Mouse (Mus musculus) hindbrain, embryonic 11.5 days (tissue): ENCODE measurements at regions not wholly inside any gene's neighbourhood (a gene's known extent, or its start where the extent isn't known, plus 50 kb on each side); places are given as distances from the start of the nearest gene placed in this dataset.

Source experiments
- ATAC-seq: fragments of 200-750 bp; cut with Nextera tagmentation; 2 replicates; pipeline ENCODE4 v1.8.0; 2017; ENCODE audit warnings: mild to moderate bottlenecking, moderate TSS enrichment, moderate library complexity; ENCODE audit not compliant: low FRiP score
- DNase-seq: peaks from one replicate; pipeline ENCODE4 v3.0.0-alpha.2; 2015; ENCODE audit warnings: low spot score
- H3K27ac ChIP-seq: fragments of 300-500 bp; sonication (generic); 2 replicates; pipeline ENCODE4 v1.5.1; 2014; ENCODE audit warnings: mild to moderate bottlenecking, low read depth, low read length
- H3K27me3 ChIP-seq: fragments of 300-500 bp; sonication (generic); 2 replicates; pipeline ENCODE4 v1.6.1; 2014; ENCODE audit warnings: mild to moderate bottlenecking, low read length, moderate library complexity, mixed read lengths; ENCODE audit not compliant: control insufficient read depth, insufficient read depth
- H3K36me3 ChIP-seq: fragments of 300-500 bp; sonication (generic); 2 replicates; pipeline ENCODE4 v1.6.1; 2014; ENCODE audit warnings: mild to moderate bottlenecking, low read length, moderate library complexity, mixed read lengths; ENCODE audit not compliant: control insufficient read depth, insufficient read depth
- H3K4me1 ChIP-seq: fragments of 300-500 bp; sonication (generic); replicated peaks from 2 replicates; pipeline ENCODE4 v1.6.1; 2014; ENCODE audit warnings: low read length, mixed read lengths; ENCODE audit not compliant: control insufficient read depth, insufficient read depth
- H3K4me2 ChIP-seq: fragments of 300-500 bp; sonication (generic); replicated peaks from 2 replicates; pipeline ENCODE4 v1.6.1; 2014; ENCODE audit warnings: mild to moderate bottlenecking, low read depth, low read length
- H3K4me3 ChIP-seq: fragments of 300-500 bp; sonication (generic); 2 replicates; pipeline ENCODE4 v1.5.1; 2014; ENCODE audit warnings: low read depth, low read length
- H3K9ac ChIP-seq: fragments of 300-500 bp; sonication (generic); 2 replicates; pipeline ENCODE4 v1.6.1; 2014; ENCODE audit warnings: low read depth, low read length
- H3K9me3 ChIP-seq: fragments of 300-500 bp; sonication (generic); 2 replicates; pipeline ENCODE4 v1.6.1; 2016; ENCODE audit warnings: low read length; ENCODE audit not compliant: control insufficient read depth
- WGBS: fragments of 180-500 bp; shearing (Covaris S2); extraction: QIAGEN DNeasy Blood & Tissue Kit; methylation state at CpG from one replicate; pipeline ENCODE4 v1.1.7; 2014; 5-methylcytosine and 5-hydroxymethylcytosine counted together

GRCm38 (mm10) chr9:83059083-83059482 lies 83.8 kb upstream of the Phip start:
- Histone ChIP-seq H3K9ac (no peak overlapping the region), H3K27me3 (no peaks in the 10 kb centered on the region), H3K4me3 (no peak overlapping the region), H3K9me3 (no peaks in the 10 kb centered on the region), H3K27ac (no peak overlapping the region), H3K4me1 (no peaks in the 10 kb centered on the region), H3K4me2 (no peak overlapping the region), H3K36me3 (no peaks in the 10 kb centered on the region)
- 96% methylated on average over 1 of the region's 1 CpGs for WGBS
- no peak for DNase-seq
- no peak for ATAC-seq

DNA sequence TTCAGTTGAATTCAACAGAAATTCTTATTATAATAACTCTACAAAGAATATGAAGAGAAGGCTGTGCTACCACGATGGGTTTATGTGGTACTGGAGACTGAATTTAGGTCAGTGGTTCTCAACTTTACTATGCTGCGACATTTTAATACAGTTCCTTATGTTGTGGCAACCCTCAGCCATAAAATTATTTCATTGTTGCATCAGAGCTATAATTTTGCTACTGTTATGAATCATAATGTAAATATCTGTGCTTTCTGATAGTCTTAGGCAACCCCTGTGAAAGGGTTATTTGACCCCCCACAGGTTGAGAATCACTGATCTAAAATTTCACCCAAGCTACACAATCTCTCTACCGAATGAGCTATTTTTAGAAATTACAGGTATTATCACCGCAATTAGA lies 80.9 kb upstream of the Phip start:
- no peak overlapping the region for H3K27ac ChIP-seq
- DNase-seq (no peak), ATAC-seq (no peak)
- no peaks in the 10 kb centered on the region for H3K36me3 ChIP-seq
- no peaks in the 10 kb centered on the region for H3K27me3 ChIP-seq
- WGBS: 93% methylated on average over 4 of the region's 4 CpGs
- H3K4me1 ChIP-seq: no peaks in the 10 kb centered on the region
- H3K4me2 ChIP-seq: no peak overlapping the region
- H3K4me3 ChIP-seq: no peak overlapping the region
- no peaks in the 10 kb centered on the region for H3K9me3 ChIP-seq
- H3K9ac ChIP-seq: no peak overlapping the region

- ATAC-seq (no peak), DNase-seq (no peak)
- Histone ChIP-seq H3K4me3 (no peak overlapping the region), H3K4me1 (no peaks in the 10 kb centered on the region), H3K9me3 (no peaks in the 10 kb centered on the region), H3K4me2 (no peak overlapping the region), H3K36me3 (no peaks in the 10 kb centered on the region), H3K9ac (no peak overlapping the region), H3K27ac (no peak overlapping the region), H3K27me3 (no peaks in the 10 kb centered on the region)
- WGBS: 75% methylated on average over 7 of the region's 7 CpGs
Observed at GRCm38 (mm10) chr9:83051666-83052065, 76.3 kb upstream of the Phip start.

DNA sequence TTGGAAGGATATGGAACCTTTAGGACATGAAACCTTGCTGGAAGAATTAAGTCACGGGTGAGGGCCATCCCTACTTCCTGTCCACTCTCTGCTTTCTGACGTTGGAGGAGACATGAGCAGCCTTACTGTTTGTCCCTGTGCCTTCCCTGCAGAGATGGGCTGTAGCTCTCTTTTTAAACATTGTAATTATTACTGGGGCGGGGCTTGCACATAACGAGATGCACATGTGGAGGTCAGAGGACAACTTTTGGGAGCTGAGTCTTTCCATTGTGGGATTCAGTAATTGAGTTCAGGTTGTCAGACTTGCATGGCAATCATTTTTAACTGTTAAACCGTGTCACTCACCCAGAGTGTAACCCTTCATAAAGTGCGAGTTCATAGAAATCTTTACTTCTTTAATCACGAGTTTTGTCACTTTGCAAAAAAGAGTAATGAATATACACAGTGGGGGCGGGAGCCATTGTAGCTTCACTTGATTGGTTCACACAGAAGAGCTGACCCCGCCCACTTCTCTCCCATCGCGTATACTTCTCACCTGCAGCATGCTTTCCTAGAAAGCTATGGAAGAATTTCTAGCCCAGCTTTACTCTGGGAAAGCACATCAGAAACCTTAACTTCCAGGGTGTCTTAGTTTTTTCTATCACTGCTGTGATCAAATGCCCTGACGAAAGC lies 72.4 kb upstream of the Phip start:
- no peak overlapping the region for H3K9ac ChIP-seq
- ATAC-seq: no peak
- H3K4me2 ChIP-seq: no peak overlapping the region
- H3K4me3 ChIP-seq: no peak overlapping the region
- H3K9me3 ChIP-seq: no peaks in the 10 kb centered on the region
- no peaks in the 10 kb centered on the region for H3K27me3 ChIP-seq
- DNase-seq: peak; percentile 10
- H3K36me3 ChIP-seq: no peaks in the 10 kb centered on the region
- H3K27ac ChIP-seq: no peak overlapping the region
- WGBS: 71% methylated on average over 12 of the region's 12 CpGs
- no peaks in the 10 kb centered on the region for H3K4me1 ChIP-seq

DNA sequence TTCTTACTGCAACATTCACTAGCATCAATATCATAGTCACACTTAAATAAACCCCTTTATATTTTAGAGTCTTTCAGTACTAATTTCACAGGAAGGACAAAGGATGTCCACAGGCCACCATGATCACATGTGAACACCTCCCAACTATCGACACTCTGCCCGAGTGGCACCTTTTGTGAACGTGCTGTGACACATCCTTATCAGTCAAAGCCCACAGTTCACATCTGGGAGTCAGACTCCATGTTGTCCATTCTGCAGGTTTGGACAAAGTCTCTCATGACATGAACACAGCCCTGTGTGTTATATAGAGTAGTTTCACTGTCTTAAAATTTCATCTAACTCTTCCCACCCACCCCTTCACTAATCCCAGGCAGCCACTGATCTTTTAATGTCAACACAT lies 70.7 kb upstream of the Phip start:
- Histone ChIP-seq H3K36me3 (no peaks in the 10 kb centered on the region), H3K4me2 (no peak overlapping the region), H3K27me3 (no peaks in the 10 kb centered on the region), H3K9me3 (no peaks in the 10 kb centered on the region), H3K9ac (no peak overlapping the region), H3K4me3 (no peak overlapping the region), H3K27ac (no peak overlapping the region), H3K4me1 (no peaks in the 10 kb centered on the region)
- DNase-seq: no peak
- no peak for ATAC-seq
- 82% methylated on average over 3 of the region's 3 CpGs for WGBS

DNA sequence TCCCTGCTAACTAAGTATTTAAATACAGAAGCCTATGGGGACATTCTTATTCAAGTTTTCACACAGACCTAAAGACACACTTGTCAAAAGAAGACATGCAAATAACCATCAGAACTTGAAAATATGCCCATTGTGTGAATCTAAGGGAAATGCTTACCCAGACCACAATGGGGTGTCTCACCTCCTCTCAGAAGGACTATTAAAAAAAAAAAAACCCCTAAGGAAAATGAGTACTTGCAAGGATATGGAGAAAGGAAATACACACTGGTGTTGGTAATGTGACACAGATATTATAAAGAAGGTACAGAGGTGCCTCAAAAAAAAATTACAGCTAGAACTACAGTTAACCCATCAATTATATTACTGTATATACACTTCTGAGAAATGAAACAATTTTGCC lies 68.5 kb upstream of the Phip start:
- Histone ChIP-seq H3K9me3 (no peaks in the 10 kb centered on the region), H3K9ac (no peak overlapping the region), H3K4me3 (no peak overlapping the region), H3K4me1 (no peaks in the 10 kb centered on the region), H3K27me3 (no peaks in the 10 kb centered on the region), H3K4me2 (no peak overlapping the region), H3K27ac (no peak overlapping the region), H3K36me3 (no peaks in the 10 kb centered on the region)
- no peak for ATAC-seq
- no peak for DNase-seq

GRCm38 (mm10) chr9:83041345-83041744 lies 66.0 kb upstream of the Phip start:
- Histone ChIP-seq H3K27ac (no peak overlapping the region), H3K4me2 (no peak overlapping the region), H3K36me3 (no peaks in the 10 kb centered on the region), H3K27me3 (no peaks in the 10 kb centered on the region), H3K4me3 (no peak overlapping the region), H3K4me1 (no peaks in the 10 kb centered on the region), H3K9me3 (no peaks in the 10 kb centered on the region), H3K9ac (no peak overlapping the region)
- no peak for DNase-seq
- no peak for ATAC-seq
- 96% methylated on average over 3 of the region's 3 CpGs for WGBS

DNA sequence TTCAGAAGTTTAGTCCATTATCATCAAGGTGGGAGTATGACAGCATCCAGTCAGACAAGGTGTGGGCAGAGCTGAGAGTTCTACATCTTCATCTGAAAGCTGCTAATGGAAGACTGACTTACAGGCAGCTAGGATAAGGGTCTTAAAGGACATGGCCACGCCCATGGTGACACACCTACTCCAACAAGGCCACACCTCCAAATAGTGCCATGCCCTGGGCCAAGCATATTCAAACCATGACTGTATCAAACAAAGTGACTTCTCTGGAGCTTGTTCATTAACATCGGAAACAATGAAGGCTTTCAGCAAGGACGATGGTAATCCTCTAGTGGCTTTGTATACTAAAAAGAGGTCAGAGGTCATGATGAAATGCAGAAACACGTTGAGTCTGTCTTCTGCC lies 65.4 kb upstream of the Phip start:
- H3K27me3 ChIP-seq: no peaks in the 10 kb centered on the region
- no peaks in the 10 kb centered on the region for H3K9me3 ChIP-seq
- DNase-seq (no peak), ATAC-seq (no peak)
- WGBS: 65% methylated on average over 4 of the region's 4 CpGs
- H3K4me2 ChIP-seq: no peak overlapping the region
- H3K4me1 ChIP-seq: no peaks in the 10 kb centered on the region
- no peak overlapping the region for H3K9ac ChIP-seq
- no peak overlapping the region for H3K27ac ChIP-seq
- H3K36me3 ChIP-seq: no peaks in the 10 kb centered on the region
- no peak overlapping the region for H3K4me3 ChIP-seq

GRCm38 (mm10) chr9:83037261-83038119 lies 62.2 kb upstream of the Phip start:
- Histone ChIP-seq H3K9ac (no peak overlapping the region), H3K27me3 (no peaks in the 10 kb centered on the region), H3K4me1 (no peaks in the 10 kb centered on the region), H3K9me3 (no peaks in the 10 kb centered on the region), H3K4me2 (no peak overlapping the region), H3K36me3 (no peaks in the 10 kb centered on the region), H3K4me3 (no peak overlapping the region), H3K27ac (no peak overlapping the region)
- no peak for ATAC-seq
- DNase-seq: no peak
- 90% methylated on average over 4 of the region's 4 CpGs for WGBS
